In genomic region chr6:41606214-41606613, GRCm38 (mm10) we compare ENCODE assay signal across 7 mouse cellular contexts. TPM values are rescaled to one million over a fixed set of nuclear protein-coding genes. Genes with fewer than 3 reads are reported as not detected.
DNase-seq lines count a peak whose midpoint lies in the region; ATAC-seq and TF ChIP-seq lines count a peak whose summit lies in the region.

No protein-coding gene starts in this region.

- 0 out of 2 replicates have a peak, but pooled peaks have one; percentile 1 for ATAC-seq in forebrain, embryonic 12.5 days (ENCODE audit: low FRiP score)
- no peak for ATAC-seq in hindbrain, embryonic 11.5 days (ENCODE audit: low FRiP score)
- ATAC-seq in midbrain, embryonic 11.5 days (ENCODE audit: low FRiP score), result peak; percentile 3; the same call in 1 of the 2 replicates

- peaks cover 14% of the 10 kb centered on the region for H3K4me1 ChIP-seq in E14TG2a.4 (replicated peaks; ENCODE audit: low read depth, low read length)
- H3K4me1 ChIP-seq in forebrain, embryonic 12.5 days, result peaks cover 15% of the 10 kb centered on the region
- no peaks in the 10 kb centered on the region for H3K4me1 ChIP-seq in hindbrain, embryonic 11.5 days (replicated peaks; ENCODE audit: control insufficient read depth, insufficient read depth, low read length)
- peaks cover 9% of the 10 kb centered on the region; the same call in 1 of the 2 replicates for H3K4me1 ChIP-seq in midbrain, embryonic 11.5 days (ENCODE audit: control insufficient read depth, insufficient read depth, low read length)

- H3K4me2 ChIP-seq in forebrain, embryonic 12.5 days, result peak overlapping the region; percentile 83
- H3K4me2 ChIP-seq in hindbrain, embryonic 11.5 days (replicated peaks; ENCODE audit: low read depth, low read length), result peak overlapping the region; percentile 90
- H3K4me2 ChIP-seq in midbrain, embryonic 11.5 days, result peak overlapping the region; percentile 88

- DNase-seq in adipocyte (ENCODE audit: low spot score), result peak; percentile 26
- DNase-seq in hindbrain, embryonic 11.5 days (ENCODE audit: low spot score), result peak; percentile 9
- DNase-seq in layer of hippocampus, postnatal 36 days, result peak; percentile 54 to 56
- no peak for DNase-seq in midbrain, embryonic 11.5 days (ENCODE audit: low spot score, missing footprints)
- DNase-seq in thymus, adult 18-20 months, result peak; percentile 46 to 59

- no peaks in the 10 kb centered on the region for H3K36me3 ChIP-seq in E14TG2a.4 (ENCODE audit: insufficient read depth, low read length)
- H3K36me3 ChIP-seq in forebrain, embryonic 12.5 days (replicated peaks), result no peaks in the 10 kb centered on the region
- no peaks in the 10 kb centered on the region for H3K36me3 ChIP-seq in hindbrain, embryonic 11.5 days (ENCODE audit: control insufficient read depth, insufficient read depth, low read length)
- no peaks in the 10 kb centered on the region for H3K36me3 ChIP-seq in midbrain, embryonic 11.5 days (ENCODE audit: control insufficient read depth, insufficient read depth, low read length)

- H3K4me3 ChIP-seq in E14TG2a.4 (replicated peaks; ENCODE audit: low read length), result peak overlapping the region; percentile 89; the same call in 1 of the 2 replicates
- peak overlapping the region; percentile 70 for H3K4me3 ChIP-seq in forebrain, embryonic 12.5 days (replicated peaks)
- H3K4me3 ChIP-seq in hindbrain, embryonic 11.5 days (ENCODE audit: low read depth, low read length), result peak overlapping the region; percentile 63
- peak overlapping the region; percentile 65 for H3K4me3 ChIP-seq in midbrain, embryonic 11.5 days (ENCODE audit: low read depth, low read length)

- peak overlapping the region; percentile 83 for H3K9ac ChIP-seq in forebrain, embryonic 12.5 days
- peak overlapping the region; percentile 71 for H3K9ac ChIP-seq in hindbrain, embryonic 11.5 days (ENCODE audit: low read depth, low read length)
- H3K9ac ChIP-seq in midbrain, embryonic 11.5 days (ENCODE audit: low read length), result peak overlapping the region; percentile 72

- no peak for TF ChIP-seq CTCF in E14TG2a.4 (conservative IDR thresholded peaks at IDR 0.05; ENCODE audit: low read length)

- peaks cover 28% of the 10 kb centered on the region for H3K27me3 ChIP-seq in E14TG2a.4 (ENCODE audit: insufficient read depth, low read length)
- peaks cover 8% of the 10 kb centered on the region; the same call in 1 of the 2 replicates for H3K27me3 ChIP-seq in forebrain, embryonic 12.5 days
- no peaks in the 10 kb centered on the region for H3K27me3 ChIP-seq in hindbrain, embryonic 11.5 days (ENCODE audit: control insufficient read depth, insufficient read depth, low read length)
- no peaks in the 10 kb centered on the region for H3K27me3 ChIP-seq in midbrain, embryonic 11.5 days (ENCODE audit: control insufficient read depth, insufficient read depth, low read length)

- H3K27ac ChIP-seq in forebrain, embryonic 12.5 days, result no peak overlapping the region
- no peak overlapping the region for H3K27ac ChIP-seq in hindbrain, embryonic 11.5 days (ENCODE audit: low read depth, low read length)
- no peak overlapping the region for H3K27ac ChIP-seq in midbrain, embryonic 11.5 days (ENCODE audit: low read depth, low read length)

- 3% methylated on average over 4 of the region's 4 CpGs for WGBS in forebrain, embryonic 12.5 days
- WGBS in hindbrain, embryonic 11.5 days, result 2% methylated on average over 4 of the region's 4 CpGs
- WGBS in midbrain, embryonic 11.5 days, result 1% methylated on average over 4 of the region's 4 CpGs

- no peaks in the 10 kb centered on the region for H3K9me3 ChIP-seq in E14TG2a.4 (ENCODE audit: low read length)
- no peaks in the 10 kb centered on the region for H3K9me3 ChIP-seq in forebrain, embryonic 12.5 days
- H3K9me3 ChIP-seq in hindbrain, embryonic 11.5 days (ENCODE audit: control insufficient read depth, low read length), result no peaks in the 10 kb centered on the region
- H3K9me3 ChIP-seq in midbrain, embryonic 11.5 days (ENCODE audit: control insufficient read depth, low read length), result no peaks in the 10 kb centered on the region

RNA-seq across cellular contexts. Expression of gene Ephb6, which starts 0.9 kb away (rescaled TPM):
- polyA plus RNA-seq in forebrain, embryonic 12.5 days (2016; fragmentation: Nextera tagmentation; extraction: Ambion mirVana), result 17.7 and 18.4 TPM in 2 replicates
- 8.8 and 8.9 TPM in 2 replicates for polyA plus RNA-seq in hindbrain, embryonic 11.5 days (2014; fragmentation: Nextera tagmentation; extraction: Ambion mirVana)
- 10 to 100 TPM; 67.7 to 71.2 TPM for total RNA-seq in layer of hippocampus, postnatal 36 days (2021)
- 9.9 and 10.7 TPM in 2 replicates for polyA plus RNA-seq in midbrain, embryonic 11.5 days (2014; fragmentation: Nextera tagmentation; extraction: Ambion mirVana)

RNA-seq across cellular contexts. Expression of gene Trpv6, which starts 30.0 kb away (rescaled TPM):
- polyA plus RNA-seq in forebrain, embryonic 12.5 days (2016; fragmentation: Nextera tagmentation; extraction: Ambion mirVana), result 0.31 and 0.52 TPM in 2 replicates
- polyA plus RNA-seq in hindbrain, embryonic 11.5 days (2014; fragmentation: Nextera tagmentation; extraction: Ambion mirVana), result 0.34 and 0.43 TPM in 2 replicates
- 1 to 10 TPM in 1 of 2 experiments, under 1 TPM in 1; 0.87 to 1.2 TPM for total RNA-seq in layer of hippocampus, postnatal 36 days (2021)
- polyA plus RNA-seq in midbrain, embryonic 11.5 days (2014; fragmentation: Nextera tagmentation; extraction: Ambion mirVana), result 0.26 and 0.27 TPM in 2 replicates
